Mouse (Mus musculus): Measurements from ENCODE around the gene Ick.

DNA sequence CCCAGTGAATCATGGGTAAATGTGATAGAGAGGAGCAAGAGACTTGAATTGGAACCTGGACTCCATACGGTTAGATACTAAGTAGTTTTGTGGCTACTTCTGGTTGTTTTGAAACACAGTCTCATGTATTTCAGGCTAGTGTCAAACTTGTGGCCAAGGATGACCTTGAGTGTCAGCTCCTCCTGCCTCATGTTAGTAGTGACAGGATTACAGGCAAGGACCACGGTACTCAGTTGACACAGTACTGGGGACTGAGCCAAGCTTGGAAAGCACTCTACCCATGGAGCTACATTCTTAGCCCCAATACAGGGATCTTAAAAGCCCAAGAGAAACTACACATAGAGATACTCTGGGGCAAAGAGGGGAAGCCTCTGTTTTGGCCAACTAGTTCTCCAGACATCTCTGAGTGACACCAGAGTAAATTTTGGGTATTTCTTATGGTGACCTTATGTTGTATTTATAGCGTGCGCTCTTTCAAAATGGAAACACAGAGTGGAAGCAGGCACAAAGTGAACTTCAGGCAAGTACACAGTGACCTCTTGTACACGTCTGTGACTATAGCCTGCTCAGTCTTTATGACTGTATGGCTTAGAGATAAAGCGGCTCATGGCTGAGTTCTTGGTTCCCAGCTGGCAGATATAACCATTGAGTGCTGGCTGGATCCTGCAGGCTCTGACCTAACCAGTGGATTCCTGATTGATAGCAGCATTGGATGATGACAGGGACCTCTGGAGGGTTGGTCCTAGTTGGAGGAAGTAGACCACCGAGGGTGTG is 14.1 kb downstream of the Ick start:
- TF ChIP-seq POLR2A (IDR thresholded peaks at IDR 0.05; ENCODE audit: control insufficient read depth, low read depth, low read length) (no peak), CTCF (IDR thresholded peaks at IDR 0.05; ENCODE audit: control insufficient read depth, insufficient read depth, insufficient replicate concordance, low read depth, low read length) (no peak)
